Mouse (Mus musculus) cerebellum, adult 2 months (tissue): ENCODE measurements at regions not wholly inside any gene's neighbourhood (a gene's known extent, or its start where the extent isn't known, plus 50 kb on each side); places are given as distances from the start of the nearest gene placed in this dataset.

Experiments
- CTCF ChIP-seq: fragments of 200-500 bp; IDR thresholded peaks from 2 replicates; pipeline ENCODE4 v1.5.1; 2011; ENCODE audit warnings: low read depth, mild to moderate bottlenecking, control low read depth, low read length, moderate library complexity, borderline replicate concordance; ENCODE audit not compliant: insufficient read depth
- POLR2A ChIP-seq: fragments of 200-500 bp; IDR thresholded peaks from 2 replicates; pipeline ENCODE4 v1.6.1; 2011; ENCODE audit warnings: low read length, control low read depth, borderline replicate concordance; ENCODE audit not compliant: insufficient read depth

GRCm38 (mm10) chr10:30447057-30447456, 153.5 kb downstream of the Trmt11 start:
- TF ChIP-seq POLR2A = no peak
- TF ChIP-seq CTCF = no peak
